Mouse (Mus musculus) lung, adult 2 months (tissue): Measurements from ENCODE around the gene Pdap1. TPM values are rescaled to one million over a fixed set of nuclear protein-coding genes. Genes with fewer than 3 reads are reported as not detected.

Experiments used
- DNase-seq: peaks from one replicate; pipeline ENCODE4 v3.0.0; 2022
- H3K4me1 ChIP-seq: fragments of 200-500 bp; 2 replicates; pipeline ENCODE4 v1.6.1; 2011; ENCODE audit warnings: low read length; ENCODE audit not compliant: control insufficient read depth, insufficient read depth
- H3K4me3 ChIP-seq: fragments of 200-500 bp; replicated peaks from 2 replicates; pipeline ENCODE3; 2011; ENCODE audit warnings: low read depth, mild to moderate bottlenecking, control low read depth, low read length; ENCODE audit errors: extremely low read depth
- CTCF ChIP-seq: fragments of 200-500 bp; IDR thresholded peaks from 2 replicates; pipeline ENCODE4 v1.5.1; 2011; ENCODE audit warnings: mild to moderate bottlenecking, low read length, control low read depth; ENCODE audit not compliant: insufficient read depth
- POLR2A ChIP-seq: fragments of 200-500 bp; IDR thresholded peaks from 2 replicates; pipeline ENCODE4 v1.6.1; 2011; ENCODE audit warnings: low read depth, mild to moderate bottlenecking, control low read depth, low read length, borderline replicate concordance; ENCODE audit errors: extremely low read depth
- WGBS: fragments of 180-500 bp; shearing (Covaris S2); methylation state at CpG from one replicate; pipeline ENCODE4 v1.1.7; 2018; 5-methylcytosine and 5-hydroxymethylcytosine counted together
- polyA plus RNA-seq: library from polyadenylated mRNA; depleted of rRNA; stranded (reverse); fragments of >200 nt; gene quantifications from 2 replicates; pipeline ENCODE4 v1.2.3, GENCODE M21; 2012

The Pdap1 gene
- polyA plus RNA-seq, 1 experiment = 23.4 TPM

- TF ChIP-seq CTCF = no peak
- TF ChIP-seq POLR2A = no peak
- Histone ChIP-seq H3K4me3 (no peak overlapping the region), H3K4me1 (peaks cover 14% of the 10 kb centered on the region)
- DNase-seq = no peak
- WGBS = 61% methylated on average over 7 of the region's 7 CpGs
Measured at GRCm38 (mm10) chr5:145120921-145121320, 19.1 kb downstream of the Pdap1 start.

GRCm38 (mm10) chr5:145119385-145119784, 20.7 kb downstream of the Pdap1 start:
- 95% methylated on average over 2 of the region's 2 CpGs for WGBS
- Histone ChIP-seq H3K4me3 (no peak overlapping the region), H3K4me1 (peaks cover 14% of the 10 kb centered on the region)
- DNase-seq = no peak
- TF ChIP-seq POLR2A (no peak), CTCF (peak; percentile 58)

GRCm38 (mm10) chr5:145118461-145118860, 21.6 kb downstream of the Pdap1 start:
- DNase-seq = no peak
- no peak overlapping the region for H3K4me3 ChIP-seq
- WGBS = 87% methylated on average over 5 of the region's 5 CpGs
- TF ChIP-seq CTCF (no peak), POLR2A (no peak)
- H3K4me1 ChIP-seq = peaks cover 14% of the 10 kb centered on the region

- 30% methylated on average over 6 of the region's 6 CpGs for WGBS
- no peak for DNase-seq
- TF ChIP-seq POLR2A = no peak
- TF ChIP-seq CTCF = no peak
- H3K4me3 ChIP-seq = no peak overlapping the region
- H3K4me1 ChIP-seq = peaks cover 14% of the 10 kb centered on the region
Measured at GRCm38 (mm10) chr5:145118005-145118404, 22.0 kb downstream of the Pdap1 start.

- peak; percentile 74 for DNase-seq
- Histone ChIP-seq H3K4me3 (peak overlapping the region; percentile 30), H3K4me1 (peaks cover 14% of the 10 kb centered on the region)
- 30% methylated on average over 10 of the region's 10 CpGs for WGBS
- TF ChIP-seq CTCF = peak; percentile 64
- no peak for TF ChIP-seq POLR2A
Measured at GRCm38 (mm10) chr5:145116916-145117315, 23.1 kb downstream of the Pdap1 start.

GRCm38 (mm10) chr5:145116316-145116715, 23.7 kb downstream of the Pdap1 start:
- H3K4me1 ChIP-seq = peaks cover 14% of the 10 kb centered on the region
- TF ChIP-seq CTCF (no peak), POLR2A (no peak; the same call in 1 of the 2 replicates)
- 2% methylated on average over 4 of the region's 4 CpGs for WGBS
- peak; percentile 41 for DNase-seq
- H3K4me3 ChIP-seq = peak overlapping the region; percentile 23

- no peak for DNase-seq
- Histone ChIP-seq H3K4me3 (no peak overlapping the region), H3K4me1 (peaks cover 14% of the 10 kb centered on the region)
- TF ChIP-seq CTCF (no peak), POLR2A (no peak)
- WGBS = 66% methylated on average over 5 of the region's 5 CpGs
Measured at GRCm38 (mm10) chr5:145115736-145116135, 24.3 kb downstream of the Pdap1 start.

- Histone ChIP-seq H3K4me3 (peak overlapping the region; percentile 86), H3K4me1 (peaks cover 14% of the 10 kb centered on the region)
- TF ChIP-seq POLR2A (peak; percentile 41; the same call in 1 of the 2 replicates), CTCF (no peak)
- WGBS = 10% methylated on average over 39 of the region's 40 CpGs
- DNase-seq = peak; percentile 74
Measured at GRCm38 (mm10) chr5:145114606-145115473, 25.2 kb downstream of the Pdap1 start.

- TF ChIP-seq POLR2A (peak; percentile 72), CTCF (no peak)
- WGBS = under 1% methylated on average over 33 of the region's 53 CpGs
- peak; percentile 73 for DNase-seq
- Histone ChIP-seq H3K4me1 (peaks cover 14% of the 10 kb centered on the region), H3K4me3 (peak within 1 kb of the TSS; percentile 86)
Measured at GRCm38 (mm10) chr5:145114071-145114605, 25.9 kb downstream of the Pdap1 start, which contains the start of gene Arpc1b. Gene Arpc1b (plus strand): TSS chr5:145114215.

- Histone ChIP-seq H3K4me3 (no peak overlapping the region), H3K4me1 (peaks cover 12% of the 10 kb centered on the region)
- no peak for DNase-seq
- TF ChIP-seq POLR2A (no peak), CTCF (no peak)
- 14% methylated on average over 2 of the region's 2 CpGs for WGBS
Measured at GRCm38 (mm10) chr5:145113416-145113815, 26.6 kb downstream of the Pdap1 start.
